Mouse (Mus musculus) liver, postnatal 0 days (tissue): ENCODE results near the gene Pin1. TPM values are rescaled to one million over a fixed set of nuclear protein-coding genes. Genes with fewer than 3 reads are reported as not detected.
"Not testable (repeated sequence)": the region's sequence is repeated elsewhere in the genome, so short reads cannot be mapped to it uniquely, and the experiment has no call there.

ENCODE experiments used
- ATAC-seq: fragments of 200-750 bp; cut with Nextera tagmentation; 2 replicates; pipeline ENCODE4 v1.8.0; 2017; ENCODE audit warnings: mild to moderate bottlenecking, moderate library complexity
- DNase-seq: peaks from one replicate; pipeline ENCODE4 v3.0.0-alpha.2; 2016
- H3K27ac ChIP-seq: fragments of 300-500 bp; sonication (generic); 2 replicates; pipeline ENCODE4 v1.5.1; 2014; ENCODE audit warnings: antibody characterized with exemption, moderate library complexity, mild to moderate bottlenecking, low read depth
- H3K27me3 ChIP-seq: fragments of 300-500 bp; sonication (generic); 2 replicates; pipeline ENCODE4 v1.6.1; 2014; ENCODE audit warnings: low read length, control low read depth, mixed read lengths; ENCODE audit not compliant: insufficient read depth
- H3K36me3 ChIP-seq: fragments of 300-500 bp; sonication (generic); replicated peaks from 2 replicates; pipeline ENCODE4 v1.6.1; 2014; ENCODE audit warnings: mild to moderate bottlenecking, control low read depth, low read length, moderate library complexity, mixed read lengths; ENCODE audit not compliant: insufficient read depth
- H3K4me1 ChIP-seq: fragments of 300-500 bp; sonication (generic); 2 replicates; pipeline ENCODE4 v1.6.1; 2014; ENCODE audit warnings: antibody characterized with exemption, mild to moderate bottlenecking, control low read depth; ENCODE audit not compliant: insufficient read depth
- H3K4me2 ChIP-seq: fragments of 300-500 bp; sonication (generic); 2 replicates; pipeline ENCODE4 v1.6.1; 2014; ENCODE audit warnings: low read depth, mild to moderate bottlenecking, low read length, moderate library complexity, mixed read lengths
- H3K4me3 ChIP-seq: fragments of 300-500 bp; sonication (generic); 2 replicates; pipeline ENCODE4 v1.5.1; 2014; ENCODE audit warnings: low read depth, low read length
- H3K9ac ChIP-seq: fragments of 300-500 bp; sonication (generic); replicated peaks from 2 replicates; pipeline ENCODE4 v1.6.1; 2014; ENCODE audit warnings: mild to moderate bottlenecking, moderate library complexity
- H3K9me3 ChIP-seq: fragments of 300-500 bp; sonication (generic); 2 replicates; pipeline ENCODE4 v1.6.1; 2016; ENCODE audit warnings: mild to moderate bottlenecking, control low read depth, low read length, mixed read lengths
- CTCF ChIP-seq: sonication (generic); IDR thresholded peaks from 2 replicates; pipeline ENCODE4 v1.5.1; 2016; ENCODE audit warnings: antibody characterized with exemption, low read depth
- EP300 ChIP-seq: IDR thresholded peaks from 2 replicates; pipeline ENCODE4 v1.6.1; 2016; ENCODE audit warnings: antibody characterized with exemption, low read depth, mild to moderate bottlenecking
- WGBS: fragments of 180-500 bp; shearing (Covaris S2); extraction: QIAGEN DNeasy Blood & Tissue Kit; methylation state at CpG from one replicate; pipeline ENCODE4 v1.1.7; 2014; ENCODE audit not compliant: insufficient replicate concordance; 5-methylcytosine and 5-hydroxymethylcytosine counted together
- polyA plus RNA-seq: library from polyadenylated mRNA; unstranded; fragments of >200 nt; fragmentation: Nextera tagmentation; extraction: Ambion mirVana; gene quantifications from 2 replicates; pipeline ENCODE4 v1.2.1, GENCODE M21; 2015

The Pin1 gene
- polyA plus RNA-seq, 1 experiment from 2014 or later = 15.5 TPM

- Histone ChIP-seq H3K9me3 (no peaks in the 10 kb centered on the region), H3K4me1 (no peaks in the 10 kb centered on the region), H3K9ac (no peak overlapping the region), H3K27ac (no peak overlapping the region), H3K27me3 (no peaks in the 10 kb centered on the region), H3K4me3 (no peak overlapping the region), H3K4me2 (no peak overlapping the region), H3K36me3 (no peaks in the 10 kb centered on the region)
- ATAC-seq (no peak), DNase-seq (no peak)
- 79% methylated on average over 9 of the region's 9 CpGs for whole genome bisulfite sequencing
- TF ChIP-seq CTCF (no peak), EP300 (no peak)
Measured at GRCm38 (mm10) chr9:20680378-20680958, 28.6 kb downstream of the Pin1 start.

- WGBS = 49% methylated on average over 6 of the region's 7 CpGs
- H3K27me3 ChIP-seq = no peaks in the 10 kb centered on the region
- no peak for ATAC-seq
Measured at GRCm38 (mm10) chr9:20681546-20682388, 29.9 kb downstream of the Pin1 start.

GRCm38 (mm10) chr9:20682389-20682722 is 30.5 kb downstream of the Pin1 start:
- 69% methylated on average over 2 of the region's 2 CpGs for WGBS
- no peaks in the 10 kb centered on the region for H3K27me3 ChIP-seq
- no peak overlapping the region for H3K27ac ChIP-seq
- DNase-seq (no peak), ATAC-seq (no peak)
- no peaks in the 10 kb centered on the region for H3K4me1 ChIP-seq
- no peak overlapping the region for H3K4me2 ChIP-seq
- TF ChIP-seq EP300 = no peak
- TF ChIP-seq CTCF = no peak
- no peaks in the 10 kb centered on the region for H3K36me3 ChIP-seq
- H3K9ac ChIP-seq = no peak overlapping the region
- no peaks in the 10 kb centered on the region for H3K9me3 ChIP-seq
- no peak overlapping the region for H3K4me3 ChIP-seq

More at GRCm38 (mm10) chr9:20681546-20682388, 29.9 kb downstream of the Pin1 start:
- Histone ChIP-seq H3K9me3 (no peaks in the 10 kb centered on the region), H3K9ac (no peak overlapping the region), H3K27ac (no peak overlapping the region), H3K4me2 (no peak overlapping the region), H3K4me3 (no peak overlapping the region), H3K36me3 (no peaks in the 10 kb centered on the region), H3K4me1 (no peaks in the 10 kb centered on the region)
- TF ChIP-seq CTCF (no peak), EP300 (no peak)
- no peak for DNase-seq

- H3K27me3 ChIP-seq = no peaks in the 10 kb centered on the region
- DNase-seq = no peak
- WGBS = 56% methylated on average over 16 of the region's 17 CpGs
- no peaks in the 10 kb centered on the region for H3K9me3 ChIP-seq
- H3K4me2 ChIP-seq = no peak overlapping the region
- H3K4me3 ChIP-seq = no peak overlapping the region
- TF ChIP-seq CTCF (no peak), EP300 (no peak)
- no peaks in the 10 kb centered on the region for H3K36me3 ChIP-seq
- no peak for ATAC-seq
- H3K4me1 ChIP-seq = no peaks in the 10 kb centered on the region
- H3K9ac ChIP-seq = no peak overlapping the region
- H3K27ac ChIP-seq = no peak overlapping the region
Measured at GRCm38 (mm10) chr9:20685081-20685861, 33.4 kb downstream of the Pin1 start.

- ATAC-seq (no peak), DNase-seq (no peak)
- no peaks in the 10 kb centered on the region for H3K36me3 ChIP-seq
- no peak overlapping the region for H3K9ac ChIP-seq
- TF ChIP-seq CTCF (no peak), EP300 (no peak)
- 43% methylated on average over 1 of the region's 1 CpGs for WGBS
- H3K27me3 ChIP-seq = no peaks in the 10 kb centered on the region
- no peak overlapping the region for H3K27ac ChIP-seq
- no peaks in the 10 kb centered on the region for H3K9me3 ChIP-seq
- H3K4me3 ChIP-seq = no peak overlapping the region
- no peak overlapping the region for H3K4me2 ChIP-seq
- H3K4me1 ChIP-seq = no peaks in the 10 kb centered on the region
Measured at GRCm38 (mm10) chr9:20689403-20689802, 37.5 kb downstream of the Pin1 start.

- ATAC-seq = no peak
- H3K27ac ChIP-seq = no peak overlapping the region
- DNase-seq = no peak
- 0 out of 2 replicates have a peak, but pooled peaks cover 3% of the 10 kb centered on the region for H3K27me3 ChIP-seq
- H3K4me2 ChIP-seq = no peak overlapping the region
- no peaks in the 10 kb centered on the region for H3K9me3 ChIP-seq
- no peak for TF ChIP-seq EP300
- no peak for TF ChIP-seq CTCF
- no peak overlapping the region for H3K4me3 ChIP-seq
- no peaks in the 10 kb centered on the region for H3K36me3 ChIP-seq
- no peaks in the 10 kb centered on the region for H3K4me1 ChIP-seq
- no peak overlapping the region for H3K9ac ChIP-seq
- WGBS = 29% methylated on average over 4 of the region's 4 CpGs
Measured at GRCm38 (mm10) chr9:20689913-20690312, 38.0 kb downstream of the Pin1 start.

GRCm38 (mm10) chr9:20690449-20690848 is 38.6 kb downstream of the Pin1 start:
- not testable (repeated sequence) for H3K27me3 ChIP-seq, H3K9me3 ChIP-seq, H3K36me3 ChIP-seq, H3K9ac ChIP-seq, ATAC-seq, DNase-seq, H3K27ac ChIP-seq, H3K4me2 ChIP-seq, H3K4me3 ChIP-seq, H3K4me1 ChIP-seq
- 78% methylated on average over 2 of the region's 2 CpGs for WGBS
